Mouse (Mus musculus): ENCODE results near the gene Stat6.

GRCm38 (mm10) chr10:127619119-127619721, 23.6 kb upstream of the Stat6 start:
- TF ChIP-seq POLR2A (IDR thresholded peaks at IDR 0.05; ENCODE audit: borderline replicate concordance, control insufficient read depth, low read depth, low read length) (no peak), CTCF (IDR thresholded peaks at IDR 0.05; ENCODE audit: control insufficient read depth, insufficient read depth, low read length) (no peak)
